Mouse (Mus musculus): ENCODE measurements around the gene Myh2. TPM values are rescaled to one million over a fixed set of nuclear protein-coding genes. Genes with fewer than 3 reads are reported as not detected.

The Myh2 gene
- not detected in 2 replicates for total RNA-seq (2015; ENCODE audit: low replicate concordance)
- total RNA-seq (2017; ENCODE audit: low replicate concordance), result not detected in 2 replicates

- no peak for ATAC-seq (replicated peaks; ENCODE audit: low FRiP score, poor library complexity, severe bottlenecking)
Observed at GRCm38 (mm10) chr11:67170727-67171126, at the start of gene Myh2. Myh2 (plus strand) TSS chr11:67171027.

GRCm38 (mm10) chr11:67124943-67125342 is 45.9 kb upstream of the Myh2 start:
- no peak for ATAC-seq (replicated peaks; ENCODE audit: low FRiP score, poor library complexity, severe bottlenecking)

GRCm38 (mm10) chr11:67125361-67125760 is 45.5 kb upstream of the Myh2 start:
- no peak for ATAC-seq (replicated peaks; ENCODE audit: low FRiP score, poor library complexity, severe bottlenecking)

DNA sequence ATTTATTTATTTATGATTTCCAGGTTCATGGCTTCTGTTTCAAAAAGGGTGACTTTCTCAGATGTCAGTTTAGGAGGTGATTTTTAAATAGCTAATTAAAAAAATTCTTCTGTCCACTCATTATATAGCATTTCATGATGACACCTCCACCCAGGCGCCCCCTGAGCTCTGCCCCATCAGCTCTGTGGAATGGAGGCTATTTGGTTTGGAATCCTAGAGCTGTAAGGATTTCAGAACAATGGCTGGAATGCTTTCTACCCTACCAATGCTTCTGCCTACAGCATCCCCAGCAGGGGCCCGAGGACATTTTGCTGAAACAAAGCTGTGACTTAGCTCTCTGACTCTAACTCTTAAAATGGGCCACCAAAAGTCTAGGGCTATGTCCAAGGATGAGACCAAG is 37.3 kb upstream of the Myh2 start:
- ATAC-seq (replicated peaks; ENCODE audit: low FRiP score, poor library complexity, severe bottlenecking), result no peak

GRCm38 (mm10) chr11:67134654-67135053 is 36.2 kb upstream of the Myh2 start:
- ATAC-seq (replicated peaks; ENCODE audit: low FRiP score, poor library complexity, severe bottlenecking), result no peak

GRCm38 (mm10) chr11:67135532-67135931 is 35.3 kb upstream of the Myh2 start:
- ATAC-seq (replicated peaks; ENCODE audit: low FRiP score, poor library complexity, severe bottlenecking), result no peak

GRCm38 (mm10) chr11:67139556-67139955 is 31.3 kb upstream of the Myh2 start:
- no peak for ATAC-seq (replicated peaks; ENCODE audit: low FRiP score, poor library complexity, severe bottlenecking)

DNA sequence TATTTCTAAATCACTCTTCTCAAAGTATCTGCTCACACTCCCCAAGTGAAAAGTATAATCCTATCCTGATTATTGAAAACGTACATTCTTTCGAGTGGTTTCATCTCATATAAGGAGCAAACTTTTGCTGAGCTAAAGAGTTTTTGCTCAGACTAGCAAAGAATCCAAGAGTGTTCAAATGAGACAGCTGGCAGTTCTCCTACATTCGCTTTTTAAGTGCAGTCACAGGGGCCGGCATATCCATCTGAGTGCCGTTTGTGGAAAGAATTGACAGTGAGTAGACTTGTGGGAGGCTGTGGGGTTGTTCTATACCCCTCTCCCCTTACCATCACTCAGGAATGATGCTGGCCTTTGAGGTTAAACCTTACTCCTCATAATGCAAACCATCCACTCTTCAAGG is 30.7 kb upstream of the Myh2 start:
- ATAC-seq (replicated peaks; ENCODE audit: low FRiP score, poor library complexity, severe bottlenecking), result no peak

DNA sequence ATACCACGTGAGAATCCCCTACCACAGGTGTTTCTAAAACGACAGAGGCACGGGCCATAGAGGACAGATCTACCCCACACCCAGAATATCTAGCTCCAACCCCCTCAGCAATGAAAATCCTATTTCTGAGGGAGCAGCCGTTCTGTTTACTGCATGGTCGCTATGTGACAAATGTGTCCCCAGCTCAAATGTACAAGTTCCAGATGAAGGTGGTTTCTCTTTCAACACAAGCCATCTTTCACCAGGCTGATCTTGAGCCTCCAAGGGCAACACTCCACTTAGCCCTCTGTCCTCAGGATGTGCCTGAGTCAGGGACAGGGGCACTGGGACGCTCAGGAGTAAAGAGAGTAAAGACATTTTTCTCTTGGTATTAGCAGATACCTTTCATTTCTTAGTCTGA is 29.8 kb upstream of the Myh2 start:
- ATAC-seq (replicated peaks; ENCODE audit: low FRiP score, poor library complexity, severe bottlenecking), result no peak

- ATAC-seq (replicated peaks; ENCODE audit: low FRiP score, poor library complexity, severe bottlenecking), result no peak
Observed at GRCm38 (mm10) chr11:67142047-67142446, 28.8 kb upstream of the Myh2 start.

- ATAC-seq (replicated peaks; ENCODE audit: low FRiP score, poor library complexity, severe bottlenecking), result no peak
Observed at GRCm38 (mm10) chr11:67143065-67143464, 27.8 kb upstream of the Myh2 start.

GRCm38 (mm10) chr11:67143863-67144498 is 26.8 kb upstream of the Myh2 start:
- ATAC-seq (replicated peaks; ENCODE audit: low FRiP score, poor library complexity, severe bottlenecking), result no peak

GRCm38 (mm10) chr11:67144559-67145265 is 26.1 kb upstream of the Myh2 start:
- ATAC-seq (replicated peaks; ENCODE audit: low FRiP score, poor library complexity, severe bottlenecking), result no peak

- no peak for ATAC-seq (replicated peaks; ENCODE audit: low FRiP score, poor library complexity, severe bottlenecking)
Observed at GRCm38 (mm10) chr11:67145482-67146408, 25.1 kb upstream of the Myh2 start.

- ATAC-seq (replicated peaks; ENCODE audit: low FRiP score, poor library complexity, severe bottlenecking), result no peak
Observed at GRCm38 (mm10) chr11:67146409-67147282, 24.2 kb upstream of the Myh2 start.

- no peak for ATAC-seq (replicated peaks; ENCODE audit: low FRiP score, poor library complexity, severe bottlenecking)
Observed at GRCm38 (mm10) chr11:67147283-67147921, 23.4 kb upstream of the Myh2 start.

- no peak for ATAC-seq (replicated peaks; ENCODE audit: low FRiP score, poor library complexity, severe bottlenecking)
Observed at GRCm38 (mm10) chr11:67148286-67149012, 22.4 kb upstream of the Myh2 start.

GRCm38 (mm10) chr11:67150237-67150636 is 20.6 kb upstream of the Myh2 start:
- ATAC-seq (replicated peaks; ENCODE audit: low FRiP score, poor library complexity, severe bottlenecking), result no peak

All from erythroblast, adult 5-6 weeks (primary cell).